Mouse (Mus musculus): ENCODE results near the gene Rbfox3.

- TF ChIP-seq CTCF (IDR thresholded peaks at IDR 0.05; ENCODE audit: control insufficient read depth, insufficient read depth, low read length) (no peak), POLR2A (IDR thresholded peaks at IDR 0.05; ENCODE audit: borderline replicate concordance, control insufficient read depth, low read depth, low read length) (no peak)
Measured at GRCm38 (mm10) chr11:118493458-118493857, 417.9 kb downstream of the Rbfox3 start.
